Mouse (Mus musculus): Measurements from ENCODE around the gene Gm49320. TPM values are rescaled to one million over a fixed set of nuclear protein-coding genes. Genes with fewer than 3 reads are reported as not detected.

The Gm49320 gene
- polyA plus RNA-seq, 1 experiment from 2014 or later: 0.53 TPM

DNA sequence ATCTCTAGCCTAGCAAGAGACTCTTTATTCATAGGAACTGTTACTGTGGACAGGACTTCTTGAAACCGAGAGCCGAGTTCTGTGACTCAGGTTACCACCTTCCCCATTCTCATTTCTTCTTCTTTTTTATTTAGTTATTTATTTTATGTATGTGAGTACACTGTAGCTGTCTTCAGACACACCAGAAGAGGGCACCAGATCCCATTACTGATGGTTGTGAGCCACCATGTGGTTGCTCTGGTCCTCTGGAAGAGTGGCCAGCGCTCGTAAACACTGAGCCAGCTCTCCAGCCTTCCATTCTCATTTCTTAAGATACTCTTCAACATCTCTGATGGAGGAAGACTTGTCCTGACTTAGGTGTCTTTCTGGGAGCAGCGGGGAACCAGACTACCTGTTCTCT is 54.1 kb downstream of the Gm49320 start:
- peaks cover 98% of the 10 kb centered on the region for H3K36me3 ChIP-seq (ENCODE audit: control insufficient read depth, insufficient read depth, low read length)
- no peak overlapping the region for H3K4me2 ChIP-seq (ENCODE audit: low read length)
- H3K27ac ChIP-seq (replicated peaks in 1 of 2; ENCODE audit: control insufficient read depth in 1 of 2, insufficient read depth in 1 of 2, low read depth in 2 of 2, low read length in 2 of 2): no peak overlapping the region
- no peaks in the 10 kb centered on the region for H3K9me3 ChIP-seq (ENCODE audit: control insufficient read depth, low read length)
- no peaks in the 10 kb centered on the region for H3K4me1 ChIP-seq (ENCODE audit: control insufficient read depth in 2 of 2, insufficient read depth in 2 of 2, low read length in 2 of 2)
- no peaks in the 10 kb centered on the region for H3K27me3 ChIP-seq (ENCODE audit: control insufficient read depth, insufficient read depth, low read length)
- 89% methylated on average over 5 of the region's 5 CpGs for WGBS
- no peak for ATAC-seq (ENCODE audit: insufficient number of reproducible peaks, insufficient read depth, low FRiP score, low read depth)
- H3K4me3 ChIP-seq (ENCODE audit: control insufficient read depth in 1 of 2, insufficient read depth in 1 of 2, low read depth in 1 of 2, low read length in 2 of 2): no peak overlapping the region
- H3K9ac ChIP-seq (ENCODE audit: low read length): no peak overlapping the region

DNA sequence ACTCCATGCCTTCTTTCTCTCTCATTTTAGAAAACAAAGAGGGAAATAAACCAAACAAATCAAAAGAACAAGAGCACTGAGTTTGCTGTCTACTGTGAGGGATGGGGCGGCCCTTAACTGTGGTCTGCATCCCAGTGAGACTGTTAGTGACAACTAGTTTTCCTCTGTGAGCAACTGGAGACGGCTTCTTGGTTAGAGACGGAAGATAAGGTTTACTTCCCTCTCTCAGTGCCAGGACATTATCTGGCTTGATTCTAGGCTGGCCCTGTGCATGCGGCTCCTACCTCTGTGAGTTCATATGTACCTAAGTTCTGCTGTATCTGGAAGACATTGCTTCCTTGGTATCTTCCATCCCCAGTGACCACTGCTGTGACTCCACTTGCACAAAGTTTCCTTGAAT is 59.2 kb downstream of the Gm49320 start:
- Histone ChIP-seq H3K9ac (ENCODE audit: low read length) (no peak overlapping the region), H3K9me3 (ENCODE audit: control insufficient read depth, low read length) (no peaks in the 10 kb centered on the region), H3K4me1 (ENCODE audit: control insufficient read depth in 2 of 2, insufficient read depth in 2 of 2, low read length in 2 of 2) (no peaks in the 10 kb centered on the region), H3K4me2 (ENCODE audit: low read length) (no peak overlapping the region), H3K36me3 (ENCODE audit: control insufficient read depth, insufficient read depth, low read length) (peaks cover 99% of the 10 kb centered on the region), H3K4me3 (ENCODE audit: control insufficient read depth in 1 of 2, insufficient read depth in 1 of 2, low read depth in 1 of 2, low read length in 2 of 2) (no peak overlapping the region), H3K27me3 (ENCODE audit: control insufficient read depth, insufficient read depth, low read length) (no peaks in the 10 kb centered on the region), H3K27ac (replicated peaks in 1 of 2; ENCODE audit: control insufficient read depth in 1 of 2, insufficient read depth in 1 of 2, low read depth in 2 of 2, low read length in 2 of 2) (no peak overlapping the region)
- ATAC-seq (ENCODE audit: insufficient number of reproducible peaks, insufficient read depth, low FRiP score, low read depth): no peak
- WGBS: 74% methylated on average over 4 of the region's 4 CpGs

Other genes starting within 250 kb of the Gm49320 start
- gene Cd209f, start 133.0 kb upstream of the Gm49320 start, polyA plus RNA-seq (2014; fragmentation: Nextera tagmentation; extraction: Ambion mirVana): not detected in 2 replicates
- gene Cd209g, start 104.8 kb upstream of the Gm49320 start, polyA plus RNA-seq (2014; fragmentation: Nextera tagmentation; extraction: Ambion mirVana): not detected in 2 replicates
- gene Evi5l, start 72.3 kb upstream of the Gm49320 start, polyA plus RNA-seq (2014; fragmentation: Nextera tagmentation; extraction: Ambion mirVana): 10.3 and 11.8 TPM in 2 replicates
- gene Prr36, start 21.4 kb upstream of the Gm49320 start, polyA plus RNA-seq (2014; fragmentation: Nextera tagmentation; extraction: Ambion mirVana): 0.19 and 0.47 TPM in 2 replicates
- gene Lrrc8e, start 12.0 kb upstream of the Gm49320 start, polyA plus RNA-seq (2014; fragmentation: Nextera tagmentation; extraction: Ambion mirVana): not detected in 2 replicates
- gene Map2k7, start 125 bp upstream of the Gm49320 start, polyA plus RNA-seq (2014; fragmentation: Nextera tagmentation; extraction: Ambion mirVana): 14.9 and 16.9 TPM in 2 replicates
- 2.5 and 2.6 TPM in 2 replicates for gene Tgfbr3l, start 9.3 kb downstream of the Gm49320 start, polyA plus RNA-seq (2014; fragmentation: Nextera tagmentation; extraction: Ambion mirVana)
- gene Snapc2, start 14.2 kb downstream of the Gm49320 start, polyA plus RNA-seq (2014; fragmentation: Nextera tagmentation; extraction: Ambion mirVana): 39.8 and 46.2 TPM in 2 replicates
- gene Ctxn1, start 20.4 kb downstream of the Gm49320 start, polyA plus RNA-seq (2014; fragmentation: Nextera tagmentation; extraction: Ambion mirVana): 20.9 and 29.4 TPM in 2 replicates
- 77.6 and 85.0 TPM in 2 replicates for gene Timm44, start 37.0 kb downstream of the Gm49320 start, polyA plus RNA-seq (2014; fragmentation: Nextera tagmentation; extraction: Ambion mirVana)
- 9.6 and 9.9 TPM in 2 replicates for gene Ccl25, start 86.3 kb downstream of the Gm49320 start, polyA plus RNA-seq (2014; fragmentation: Nextera tagmentation; extraction: Ambion mirVana)
- 173 and 174 TPM in 2 replicates for gene Elavl1, start 86.5 kb downstream of the Gm49320 start, polyA plus RNA-seq (2014; fragmentation: Nextera tagmentation; extraction: Ambion mirVana)

Data from heart, embryonic 14.5 days (tissue).